Mouse (Mus musculus): ENCODE data around the gene Gm5771.
"Not testable (repeated sequence)": the region's sequence is repeated elsewhere in the genome, so short reads cannot be mapped to it uniquely, and the experiment has no call there.

Gene Gm5771

GRCm38 (mm10) chr6:41392056-41392455, at the start of gene Gm5771:
Gene Gm5771, plus strand, starts transcription at chr6:41392356.
- not testable (repeated sequence) for DNase-seq (ENCODE audit: low read depth, low spot score)

DNA sequence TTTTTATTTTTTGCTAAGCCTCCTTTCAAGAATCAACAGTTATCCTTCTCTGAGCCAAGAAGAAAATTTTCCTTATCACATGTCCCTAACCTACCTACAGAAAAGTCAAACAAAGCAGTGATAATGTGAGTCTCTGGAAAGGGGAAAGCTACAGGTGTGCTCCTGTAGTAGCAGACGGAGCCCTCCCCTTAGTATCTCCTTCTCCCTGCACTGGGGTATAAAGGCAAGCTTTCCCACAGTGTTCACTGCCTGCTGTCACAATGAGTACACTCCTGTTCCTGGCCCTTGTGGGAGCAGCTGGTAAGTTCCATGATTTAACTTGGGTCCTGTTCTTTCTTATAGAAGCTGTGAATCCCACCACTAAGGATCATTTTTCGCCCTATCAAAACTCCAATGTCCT, 38.2 kb upstream of the Gm5771 start, which contains the start of gene Try10:
Try10 (plus strand) TSS at position 174 of the 400 bp plus-strand sequence.
- no peak for DNase-seq (ENCODE audit: low read depth, low spot score)

DNA sequence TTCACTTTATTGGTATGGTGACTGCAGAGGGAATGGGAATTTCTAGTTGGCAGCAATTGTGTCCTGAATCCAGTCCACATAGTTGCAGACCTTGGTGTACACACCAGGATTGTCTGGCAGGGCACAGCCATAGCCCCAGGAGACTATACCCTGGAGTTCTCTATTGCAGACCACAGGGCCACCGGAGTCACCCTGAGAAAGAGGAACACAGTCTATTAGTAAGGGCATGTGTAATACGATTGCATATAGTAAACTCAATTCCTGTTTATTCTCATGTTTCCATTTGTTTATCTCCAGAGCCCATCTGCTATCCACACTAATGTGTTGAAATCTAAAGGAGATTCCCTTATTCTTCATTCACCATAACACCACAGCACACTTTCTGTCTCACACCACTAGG, 18.4 kb upstream of the Gm5771 start:
- not testable (repeated sequence) for DNase-seq (ENCODE audit: low read depth, low spot score)

- not testable (repeated sequence) for DNase-seq (ENCODE audit: low read depth, low spot score)
Measured at GRCm38 (mm10) chr6:41377578-41377977, 14.6 kb upstream of the Gm5771 start, which contains the start of gene Prss3. Gene Prss3, minus strand, starts transcription at chr6:41377678.

DNA sequence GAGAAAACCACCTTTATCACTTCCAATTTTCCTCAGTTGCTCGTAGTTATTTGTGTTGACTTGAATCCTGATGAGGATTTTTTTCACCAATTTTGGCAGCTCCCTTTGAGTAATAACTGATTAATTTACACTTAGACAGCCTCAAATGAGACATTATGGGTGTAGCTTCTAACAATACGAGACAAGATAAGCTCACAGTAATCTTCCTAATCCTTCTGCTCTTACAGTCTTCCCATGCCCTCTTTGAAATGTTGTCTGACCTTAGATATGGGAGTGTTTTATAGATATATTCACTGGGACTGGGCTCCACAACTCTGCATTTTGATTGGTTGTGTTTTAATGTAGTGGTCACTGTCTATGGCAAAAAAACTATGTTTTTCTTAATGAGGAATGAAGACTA, 5.4 kb upstream of the Gm5771 start:
- no peak for DNase-seq (ENCODE audit: low read depth, low spot score)

GRCm38 (mm10) chr6:41391640-41392039, 516 bp upstream of the Gm5771 start:
- not testable (repeated sequence) for DNase-seq (ENCODE audit: low read depth, low spot score)

- DNase-seq (ENCODE audit: low read depth, low spot score), result not testable (repeated sequence)
Measured at GRCm38 (mm10) chr6:41442261-41442660, 50.1 kb downstream of the Gm5771 start.

GRCm38 (mm10) chr6:41446045-41446444, 53.9 kb downstream of the Gm5771 start, which contains the start of gene Gm10334:
Gene Gm10334, minus strand, starts transcription at chr6:41446145.
- DNase-seq (ENCODE audit: low read depth, low spot score), result not testable (repeated sequence)
